10 mouse cellular contexts compared by ENCODE assay signal in the genomic region with DNA sequence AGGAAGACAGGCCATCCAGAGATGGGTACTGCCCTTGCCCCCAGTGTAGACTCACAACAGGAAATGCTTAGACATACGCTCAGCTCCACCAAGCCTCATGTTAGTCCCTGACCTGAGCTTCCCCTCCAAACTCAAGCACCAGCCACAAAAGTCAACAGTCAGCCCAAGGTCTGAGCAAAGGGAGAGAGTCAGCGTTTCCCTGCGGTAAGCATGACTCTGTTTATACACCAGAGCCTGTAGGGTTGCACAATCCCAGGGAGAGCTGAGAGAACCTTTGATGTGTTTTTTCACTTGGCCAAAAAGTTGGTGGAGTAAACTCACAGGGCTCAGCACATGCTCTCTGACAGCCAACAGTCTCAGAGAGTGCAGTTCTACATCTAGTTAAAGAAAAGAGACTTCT.
DNase-seq lines count a peak whose midpoint lies in the region; ATAC-seq and TF ChIP-seq lines count a peak whose summit lies in the region.
"Had no signal": no experiment of that assay in that cellular context is flagged by ENCODE, and none has a peak within 500 bp of the region (broad histone marks: within the 10 kb centered on the region; RNA-seq: fewer than 3 reads in every experiment).

No protein-coding gene starts in this region.

- no peak for TF ChIP-seq POLR2A in cerebellum, adult 2 months (IDR thresholded peaks at IDR 0.05; ENCODE audit: borderline replicate concordance, insufficient read depth, low read length)

- ATAC-seq in intestine, embryonic 15.5 days: peak; percentile 34; the same call in 1 of the 2 replicates
- no peak for ATAC-seq in intestine, postnatal 0 days
- peak; percentile 57 for ATAC-seq in liver, embryonic 14.5 days (ENCODE audit: insufficient read depth)
- peak; percentile 88 for ATAC-seq in megakaryocyte progenitor cell, adult 5-6 weeks (replicated peaks; ENCODE audit: poor library complexity)

- H3K27me3 ChIP-seq in intestine, embryonic 15.5 days (replicated peaks): no peaks in the 10 kb centered on the region
- H3K27me3 ChIP-seq in intestine, postnatal 0 days (replicated peaks; ENCODE audit: control insufficient read depth, insufficient read depth, low read length): no peaks in the 10 kb centered on the region
- H3K27me3 ChIP-seq in liver, embryonic 14.5 days (ENCODE audit: control insufficient read depth, insufficient read depth, low read length): no peaks in the 10 kb centered on the region
- no peaks in the 10 kb centered on the region for H3K27me3 ChIP-seq in hindbrain, embryonic 10.5 days (ENCODE audit: insufficient read depth, poor library complexity, severe bottlenecking)
- H3K27me3 ChIP-seq in cerebellum, adult 2 months (ENCODE audit: control insufficient read depth, insufficient read depth, low read length): no peaks in the 10 kb centered on the region

- 38% methylated on average over 3 of the region's 3 CpGs for WGBS in intestine, embryonic 15.5 days
- WGBS in intestine, postnatal 0 days: 30% methylated on average over 3 of the region's 3 CpGs
- 39% methylated on average over 3 of the region's 3 CpGs for WGBS in liver, embryonic 14.5 days (ENCODE audit: insufficient replicate concordance)
- WGBS in hindbrain, embryonic 10.5 days: 76% methylated on average over 3 of the region's 3 CpGs
- WGBS in cerebellum, adult 2 months: 96% methylated on average over 3 of the region's 3 CpGs

- no peaks in the 10 kb centered on the region for H3K36me3 ChIP-seq in intestine, embryonic 15.5 days
- H3K36me3 ChIP-seq in intestine, postnatal 0 days (ENCODE audit: control insufficient read depth, insufficient read depth): no peaks in the 10 kb centered on the region; the same call in 1 of the 2 replicates
- no peaks in the 10 kb centered on the region for H3K36me3 ChIP-seq in liver, embryonic 14.5 days (replicated peaks; ENCODE audit: control insufficient read depth, insufficient read depth, low read depth)
- H3K36me3 ChIP-seq in hindbrain, embryonic 10.5 days: peaks cover 3% of the 10 kb centered on the region

- H3K9me3 ChIP-seq in intestine, embryonic 15.5 days: no peaks in the 10 kb centered on the region
- no peaks in the 10 kb centered on the region for H3K9me3 ChIP-seq in intestine, postnatal 0 days (ENCODE audit: control insufficient read depth)
- no peaks in the 10 kb centered on the region for H3K9me3 ChIP-seq in liver, embryonic 14.5 days (ENCODE audit: control insufficient read depth, low read length)
- H3K9me3 ChIP-seq in hindbrain, embryonic 10.5 days: no peaks in the 10 kb centered on the region

- no peak overlapping the region for H3K4me2 ChIP-seq in intestine, embryonic 15.5 days (replicated peaks)
- no peak overlapping the region for H3K4me2 ChIP-seq in intestine, postnatal 0 days (replicated peaks; ENCODE audit: low read depth)
- no peak overlapping the region for H3K4me2 ChIP-seq in liver, embryonic 14.5 days (ENCODE audit: low read depth)

- no peak for TF ChIP-seq EP300 in liver, embryonic 14.5 days (IDR thresholded peaks at IDR 0.05; ENCODE audit: low read depth)

- H3K4me1 ChIP-seq in intestine, embryonic 15.5 days (replicated peaks): no peaks in the 10 kb centered on the region; the same call in 1 of the 2 replicates
- H3K4me1 ChIP-seq in intestine, postnatal 0 days (replicated peaks; ENCODE audit: control insufficient read depth, insufficient read depth, low read length): no peaks in the 10 kb centered on the region
- peaks cover 22 to 40% of the 10 kb centered on the region in 2 experiments for H3K4me1 ChIP-seq in liver, embryonic 14.5 days (replicated peaks; ENCODE audit: control insufficient read depth in 2 of 2, insufficient read depth in 2 of 2, low read length in 1 of 2)
- 0 out of 2 replicates have a peak, but pooled peaks cover 3% of the 10 kb centered on the region for H3K4me1 ChIP-seq in hindbrain, embryonic 10.5 days (replicated peaks)
- H3K4me1 ChIP-seq in cerebellum, adult 2 months (ENCODE audit: control insufficient read depth, insufficient read depth, low read length): no peaks in the 10 kb centered on the region

- no peak overlapping the region for H3K9ac ChIP-seq in intestine, embryonic 15.5 days
- no peak overlapping the region for H3K9ac ChIP-seq in intestine, postnatal 0 days (ENCODE audit: low read depth, low read length)
- H3K9ac ChIP-seq in liver, embryonic 14.5 days (replicated peaks): no peak overlapping the region

- TF ChIP-seq CTCF in intestine, postnatal 0 days (IDR thresholded peaks at IDR 0.05; ENCODE audit: low read depth): no peak
- no peak for TF ChIP-seq CTCF in liver, embryonic 14.5 days (IDR thresholded peaks at IDR 0.05; ENCODE audit: low read depth)
- TF ChIP-seq CTCF in cerebellum, adult 2 months (IDR thresholded peaks at IDR 0.05; ENCODE audit: borderline replicate concordance, insufficient read depth, low read depth, low read length): no peak

- H3K27ac ChIP-seq in intestine, embryonic 15.5 days: no peak overlapping the region
- H3K27ac ChIP-seq in intestine, postnatal 0 days (ENCODE audit: low read depth, low read length): no peak overlapping the region
- peak overlapping the region; percentile 4 for H3K27ac ChIP-seq in liver, embryonic 14.5 days
- no peak overlapping the region for H3K27ac ChIP-seq in hindbrain, embryonic 10.5 days
- no peak overlapping the region for H3K27ac ChIP-seq in cerebellum, adult 2 months (ENCODE audit: insufficient read depth, low read length)

- no peak overlapping the region for H3K4me3 ChIP-seq in intestine, embryonic 15.5 days (replicated peaks)
- no peak overlapping the region for H3K4me3 ChIP-seq in intestine, postnatal 0 days (ENCODE audit: low read depth, low read length)
- H3K4me3 ChIP-seq in liver, embryonic 14.5 days (ENCODE audit: insufficient read depth in 1 of 2, low read depth in 2 of 2, low read length in 2 of 2): no peak overlapping the region
- no peak overlapping the region for H3K4me3 ChIP-seq in hindbrain, embryonic 10.5 days
- H3K4me3 ChIP-seq in cerebellum, adult 2 months (replicated peaks; ENCODE audit: insufficient read depth, low read depth, low read length): no peak overlapping the region

- DNase-seq in adrenal gland, postnatal 10 days: peak; percentile 59
- DNase-seq in liver, embryonic 14.5 days (ENCODE audit: low read depth in 3 of 3, low spot score in 3 of 3): peak in 2 of 3 experiments; percentile 26 to 39
- DNase-seq in hindbrain, embryonic 10.5 days (ENCODE audit: low spot score): no peak
- DNase-seq in cerebellum, adult 2 months: no peak
- no peak for DNase-seq in spleen, postnatal 14 days (ENCODE audit: low spot score in 2 of 2)
- DNase-seq: kidney, adult 18-20 months; left cerebral cortex, postnatal 4 days had no signal

Comparison
In these comparisons a context has a peak if more than half of its experiments do, and no peak if none do; other contexts are left out.
1. DNase-seq: peak in adrenal gland, postnatal 10 days (single experiment) and liver, embryonic 14.5 days (2 of 3); none in hindbrain, embryonic 10.5 days (single experiment), cerebellum, adult 2 months (0 of 2) and spleen, postnatal 14 days (0 of 2).